In genomic region chr17:56615136-56615784, GRCm38 (mm10) we compare ENCODE assay signal across 9 mouse cellular contexts. TPM values are rescaled to one million over a fixed set of nuclear protein-coding genes. Genes with fewer than 3 reads are reported as not detected.
DNase-seq lines count a peak whose midpoint lies in the region; ATAC-seq and TF ChIP-seq lines count a peak whose summit lies in the region.
"Had no signal": no experiment of that assay in that cellular context is flagged by ENCODE, and none has a peak within 500 bp of the region (broad histone marks: within the 10 kb centered on the region; RNA-seq: fewer than 3 reads in every experiment).

No protein-coding gene starts in this region.

- TF ChIP-seq CTCF in embryonic fibroblast, embryonic 13.5 days (IDR thresholded peaks at IDR 0.05; ENCODE audit: borderline replicate concordance, insufficient read depth, low read length) = no peak

- 74% methylated on average over 11 of the region's 11 CpGs for WGBS in lung, embryonic 16.5 days
- WGBS in limb, embryonic 13.5 days = 88% methylated on average over 11 of the region's 11 CpGs
- WGBS in stomach, embryonic 14.5 days = 77% methylated on average over 11 of the region's 11 CpGs

- ATAC-seq in lung, embryonic 16.5 days (ENCODE audit: low read depth) = no peak
- ATAC-seq in limb, embryonic 13.5 days (ENCODE audit: low FRiP score, low read depth) = no peak
- no peak for ATAC-seq in stomach, embryonic 14.5 days (ENCODE audit: insufficient number of reproducible peaks, insufficient read depth, low FRiP score, low read depth)

- TF ChIP-seq POLR2A in embryonic fibroblast, embryonic 13.5 days (IDR thresholded peaks at IDR 0.05; ENCODE audit: low read depth, low read length) = no peak; the same call in 1 of the 2 replicates

- peak overlapping the region; percentile 75; the same call in 1 of the 2 replicates for H3K4me3 ChIP-seq in lung, embryonic 16.5 days (ENCODE audit: low read length)
- peak overlapping the region; percentile 68 for H3K4me3 ChIP-seq in embryonic fibroblast, embryonic 13.5 days (ENCODE audit: insufficient read depth, low read length)
- H3K4me3 ChIP-seq in limb, embryonic 13.5 days = peak overlapping the region; percentile 72
- H3K4me3 ChIP-seq in stomach, embryonic 14.5 days (ENCODE audit: low read depth, low read length) = peak overlapping the region; percentile 70; the same call in 1 of the 2 replicates

- H3K4me1 ChIP-seq in lung, embryonic 16.5 days (replicated peaks; ENCODE audit: control insufficient read depth, insufficient read depth, low read length) = peaks cover 24% of the 10 kb centered on the region
- H3K4me1 ChIP-seq in embryonic fibroblast, embryonic 13.5 days (ENCODE audit: control insufficient read depth, insufficient read depth, low read length) = no peaks in the 10 kb centered on the region
- H3K4me1 ChIP-seq in limb, embryonic 13.5 days = peaks cover 27% of the 10 kb centered on the region
- peaks cover 15% of the 10 kb centered on the region; the same call in 1 of the 2 replicates for H3K4me1 ChIP-seq in stomach, embryonic 14.5 days (ENCODE audit: control insufficient read depth, insufficient read depth, low read length)

- H3K27ac ChIP-seq in lung, embryonic 16.5 days (ENCODE audit: low read length) = no peak overlapping the region
- H3K27ac ChIP-seq in embryonic fibroblast, embryonic 13.5 days (ENCODE audit: insufficient read depth, low read length) = no peak overlapping the region
- H3K27ac ChIP-seq in limb, embryonic 13.5 days = no peak overlapping the region
- no peak overlapping the region for H3K27ac ChIP-seq in stomach, embryonic 14.5 days (ENCODE audit: low read length)

- H3K27me3 ChIP-seq in lung, embryonic 16.5 days (ENCODE audit: control insufficient read depth, insufficient read depth, low read depth, low read length) = no peaks in the 10 kb centered on the region
- no peaks in the 10 kb centered on the region for H3K27me3 ChIP-seq in limb, embryonic 13.5 days
- no peaks in the 10 kb centered on the region for H3K27me3 ChIP-seq in stomach, embryonic 14.5 days (ENCODE audit: control insufficient read depth, insufficient read depth, low read length)

- H3K9ac ChIP-seq in lung, embryonic 16.5 days (ENCODE audit: low read length) = peak overlapping the region; percentile 74
- H3K9ac ChIP-seq in limb, embryonic 13.5 days = peak overlapping the region; percentile 91
- peak overlapping the region; percentile 83; the same call in 1 of the 2 replicates for H3K9ac ChIP-seq in stomach, embryonic 14.5 days (replicated peaks; ENCODE audit: low read depth, low read length)

- DNase-seq in lung, postnatal 4 days = no peak
- DNase-seq in adrenal gland, postnatal 10 days = no peak
- DNase-seq in urinary bladder, adult 2 months (ENCODE audit: low spot score) = no peak
- no peak for DNase-seq in ovary, adult 18-20 months (ENCODE audit: low spot score)
- DNase-seq: gastrocnemius, postnatal 10 days had no signal

- H3K4me2 ChIP-seq in lung, embryonic 16.5 days (ENCODE audit: low read depth, low read length) = peak overlapping the region; percentile 96; the same call in 1 of the 2 replicates
- peak overlapping the region; percentile 98 for H3K4me2 ChIP-seq in limb, embryonic 13.5 days (replicated peaks)
- peak overlapping the region; percentile 89 for H3K4me2 ChIP-seq in stomach, embryonic 14.5 days (replicated peaks; ENCODE audit: low read depth, low read length)

- H3K9me3 ChIP-seq in lung, embryonic 16.5 days (ENCODE audit: control insufficient read depth, low read length) = no peaks in the 10 kb centered on the region
- H3K9me3 ChIP-seq in limb, embryonic 13.5 days = no peaks in the 10 kb centered on the region
- H3K9me3 ChIP-seq in stomach, embryonic 14.5 days (ENCODE audit: control insufficient read depth, low read depth, low read length) = no peaks in the 10 kb centered on the region

- peaks cover 30% of the 10 kb centered on the region for H3K36me3 ChIP-seq in lung, embryonic 16.5 days (ENCODE audit: control insufficient read depth, insufficient read depth, low read length)
- peaks cover 62% of the 10 kb centered on the region for H3K36me3 ChIP-seq in limb, embryonic 13.5 days
- H3K36me3 ChIP-seq in stomach, embryonic 14.5 days (ENCODE audit: control insufficient read depth, insufficient read depth, low read length) = peaks cover 49% of the 10 kb centered on the region

RNA-seq across cellular contexts. Expression of gene Rpl36, which starts 2.0 kb away (rescaled TPM):
- 1,731 and 1,766 TPM in 2 replicates for polyA plus RNA-seq in lung, embryonic 16.5 days (2015; fragmentation: Nextera tagmentation; extraction: Ambion mirVana)
- polyA plus RNA-seq in embryonic fibroblast, embryonic 13.5 days (2011; ENCODE audit: insufficient read length, low read depth, missing spikeins) = 200 and 331 TPM in 2 replicates
- 1,714 and 1,755 TPM in 2 replicates for polyA plus RNA-seq in limb, embryonic 13.5 days (2015; fragmentation: Nextera tagmentation; extraction: Ambion mirVana)
- polyA plus RNA-seq in stomach, embryonic 14.5 days (2014; fragmentation: Nextera tagmentation; extraction: Ambion mirVana) = 2,224 and 2,447 TPM in 2 replicates
- total RNA-seq in adrenal gland, postnatal 10 days (2021) = 1,000 to 10,000 TPM; 1,095 to 1,101 TPM
- 2,531 and 2,588 TPM in 2 replicates for polyA plus RNA-seq in urinary bladder, adult 2 months (2012; rRNA removed)

RNA-seq across cellular contexts. Expression of gene 2410015M20Rik, which starts 5.7 kb away (rescaled TPM):
- polyA plus RNA-seq in lung, embryonic 16.5 days (2015; fragmentation: Nextera tagmentation; extraction: Ambion mirVana) = 227 and 241 TPM in 2 replicates
- polyA plus RNA-seq in embryonic fibroblast, embryonic 13.5 days (2011; ENCODE audit: insufficient read length, low read depth, missing spikeins) = 134 and 146 TPM in 2 replicates
- 226 and 230 TPM in 2 replicates for polyA plus RNA-seq in limb, embryonic 13.5 days (2015; fragmentation: Nextera tagmentation; extraction: Ambion mirVana)
- polyA plus RNA-seq in stomach, embryonic 14.5 days (2014; fragmentation: Nextera tagmentation; extraction: Ambion mirVana) = 259 and 261 TPM in 2 replicates
- total RNA-seq in adrenal gland, postnatal 10 days (2021) = 100 to 1,000 TPM; 468 to 485 TPM
- polyA plus RNA-seq in urinary bladder, adult 2 months (2012; rRNA removed) = 169 and 183 TPM in 2 replicates

RNA-seq across cellular contexts. Expression of gene Lonp1, which starts 11.4 kb away (rescaled TPM):
- polyA plus RNA-seq in lung, embryonic 16.5 days (2015; fragmentation: Nextera tagmentation; extraction: Ambion mirVana) = 41.1 and 41.7 TPM in 2 replicates
- 84.6 and 91.7 TPM in 2 replicates for polyA plus RNA-seq in embryonic fibroblast, embryonic 13.5 days (2011; ENCODE audit: insufficient read length, low read depth, missing spikeins)
- polyA plus RNA-seq in limb, embryonic 13.5 days (2015; fragmentation: Nextera tagmentation; extraction: Ambion mirVana) = 50.7 and 53.2 TPM in 2 replicates
- polyA plus RNA-seq in stomach, embryonic 14.5 days (2014; fragmentation: Nextera tagmentation; extraction: Ambion mirVana) = 49.3 and 51.3 TPM in 2 replicates
- 100 to 1,000 TPM; 229 to 256 TPM for total RNA-seq in adrenal gland, postnatal 10 days (2021)
- polyA plus RNA-seq in urinary bladder, adult 2 months (2012; rRNA removed) = 61.4 and 64.6 TPM in 2 replicates

RNA-seq across cellular contexts. Expression of gene Catsperd, which starts 12.7 kb away (rescaled TPM):
- 0.43 and 0.91 TPM in 2 replicates for polyA plus RNA-seq in lung, embryonic 16.5 days (2015; fragmentation: Nextera tagmentation; extraction: Ambion mirVana)
- polyA plus RNA-seq in embryonic fibroblast, embryonic 13.5 days (2011; ENCODE audit: insufficient read length, low read depth, missing spikeins) = 0.38 and 0.56 TPM in 2 replicates
- polyA plus RNA-seq in limb, embryonic 13.5 days (2015; fragmentation: Nextera tagmentation; extraction: Ambion mirVana) = 0.54 and 0.92 TPM in 2 replicates
- polyA plus RNA-seq in stomach, embryonic 14.5 days (2014; fragmentation: Nextera tagmentation; extraction: Ambion mirVana) = 0.46 and 0.73 TPM in 2 replicates
- total RNA-seq in adrenal gland, postnatal 10 days (2021) = 1 to 10 TPM in 1 of 2 experiments, under 1 TPM in 1; 0.66 to 1.1 TPM
- 19.1 and 25.7 TPM in 2 replicates for polyA plus RNA-seq in urinary bladder, adult 2 months (2012; rRNA removed)

RNA-seq across cellular contexts. Expression of gene Safb, which starts 30.6 kb away (rescaled TPM):
- 86.9 and 95.7 TPM in 2 replicates for polyA plus RNA-seq in lung, embryonic 16.5 days (2015; fragmentation: Nextera tagmentation; extraction: Ambion mirVana)
- 67.2 and 76.1 TPM in 2 replicates for polyA plus RNA-seq in embryonic fibroblast, embryonic 13.5 days (2011; ENCODE audit: insufficient read length, low read depth, missing spikeins)
- 113 and 121 TPM in 2 replicates for polyA plus RNA-seq in limb, embryonic 13.5 days (2015; fragmentation: Nextera tagmentation; extraction: Ambion mirVana)
- polyA plus RNA-seq in stomach, embryonic 14.5 days (2014; fragmentation: Nextera tagmentation; extraction: Ambion mirVana) = 75.4 and 86.5 TPM in 2 replicates
- total RNA-seq in adrenal gland, postnatal 10 days (2021) = 100 to 1,000 TPM in 1 of 2 experiments, 10 to 100 TPM in 1; 92.1 to 113 TPM
- polyA plus RNA-seq in urinary bladder, adult 2 months (2012; rRNA removed) = 47.8 and 65.8 TPM in 2 replicates
